Mouse (Mus musculus) limb, embryonic 14.5 days (tissue): ENCODE results near the gene Olfr769. TPM values are rescaled to one million over a fixed set of nuclear protein-coding genes. Genes with fewer than 3 reads are reported as not detected.

Experiments used
- ATAC-seq: fragments of 200-750 bp; cut with Nextera tagmentation; 2 replicates; pipeline ENCODE4 v1.8.0; 2017; ENCODE audit warnings: low read depth, moderate number of reproducible peaks, moderate TSS enrichment; ENCODE audit not compliant: low FRiP score
- DNase-seq: peaks from one replicate; pipeline ENCODE4 v3.0.0-alpha.2; 2015; ENCODE audit warnings: low spot score
- H3K27ac ChIP-seq: fragments of 300-500 bp; sonication (generic); replicated peaks from 2 replicates; pipeline ENCODE4 v1.5.1; 2014; ENCODE audit warnings: low read depth, mild to moderate bottlenecking, low read length, moderate library complexity, mixed read lengths
- H3K27me3 ChIP-seq: fragments of 300-500 bp; sonication (generic); 2 replicates; pipeline ENCODE4 v1.6.1; 2014; ENCODE audit warnings: low read length, mixed read lengths; ENCODE audit not compliant: control insufficient read depth, insufficient read depth
- H3K36me3 ChIP-seq: fragments of 300-500 bp; sonication (generic); 2 replicates; pipeline ENCODE4 v1.6.1; 2014; ENCODE audit warnings: mild to moderate bottlenecking, low read length, moderate library complexity, mixed read lengths; ENCODE audit not compliant: control insufficient read depth, insufficient read depth
- H3K4me1 ChIP-seq: fragments of 300-500 bp; sonication (generic); 2 replicates; pipeline ENCODE4 v1.6.1; 2014; ENCODE audit warnings: antibody characterized with exemption, low read length, mixed read lengths; ENCODE audit not compliant: control insufficient read depth, insufficient read depth
- H3K4me2 ChIP-seq: fragments of 300-500 bp; sonication (generic); replicated peaks from 2 replicates; pipeline ENCODE4 v1.6.1; 2014; ENCODE audit warnings: low read depth, mild to moderate bottlenecking, low read length, moderate library complexity; ENCODE audit not compliant: severe bottlenecking
- H3K4me3 ChIP-seq: fragments of 300-500 bp; sonication (generic); replicated peaks from 2 replicates; pipeline ENCODE4 v1.5.1; 2014; ENCODE audit warnings: low read length
- H3K9ac ChIP-seq: fragments of 300-500 bp; sonication (generic); 2 replicates; pipeline ENCODE4 v1.6.1; 2014; ENCODE audit warnings: mild to moderate bottlenecking, low read depth, low read length, moderate library complexity; ENCODE audit not compliant: severe bottlenecking
- H3K9me3 ChIP-seq: fragments of 300-500 bp; sonication (generic); 2 replicates; pipeline ENCODE4 v1.6.1; 2016; ENCODE audit warnings: low read length; ENCODE audit not compliant: control insufficient read depth
- POLR2A ChIP-seq: fragments of 200-500 bp; IDR thresholded peaks from 2 replicates; pipeline ENCODE4 v1.8.0; 2012; ENCODE audit warnings: inconsistent platforms, mild to moderate bottlenecking, moderate library complexity, borderline replicate concordance; ENCODE audit not compliant: insufficient read depth, insufficient read length; ENCODE audit errors: extremely low read depth
- WGBS: fragments of 180-500 bp; shearing (Covaris S2); extraction: QIAGEN DNeasy Blood & Tissue Kit; methylation state at CpG from one replicate; pipeline ENCODE4 v1.1.7; 2014; 5-methylcytosine and 5-hydroxymethylcytosine counted together
- polyA plus RNA-seq, 2 experiments: library from polyadenylated mRNA; depleted of rRNA in 1 of 2; stranded (reverse) in 1 of 2; unstranded in 1 of 2; fragments of >200 nt; fragmentation: Nextera tagmentation in 1 of 2; extraction: Ambion mirVana in 1 of 2; gene quantifications; 2 replicates each; pipeline versions ENCODE4 v1.2.1 to v1.2.3; 2012 to 2014

The Olfr769 gene
- polyA plus RNA-seq, 2 experiments, result not detected

- Histone ChIP-seq H3K4me3 (no peak within 1 kb of the TSS), H3K4me2 (no peak within 1 kb of the TSS), H3K4me1 (no peaks in the 10 kb centered on the region), H3K27ac (no peak within 1 kb of the TSS), H3K27me3 (no peaks in the 10 kb centered on the region), H3K9ac (no peak within 1 kb of the TSS), H3K36me3 (no peaks in the 10 kb centered on the region), H3K9me3 (no peaks in the 10 kb centered on the region)
- 80% methylated on average over 2 of the region's 2 CpGs for WGBS
- ATAC-seq, result no peak
- TF ChIP-seq POLR2A, result no peak
- no peak for DNase-seq
Measured at GRCm38 (mm10) chr10:129068877-129069276, 48.8 kb downstream of the Olfr769 start, which contains the start of gene Olfr766-ps1. Olfr766-ps1 (minus strand) TSS chr10:129068977.

Other genes with a start within 250 kb of the Olfr769 start
- 10.8 and 11.8 TPM in 2 replicates for gene Gdf11, start 226.1 kb downstream of the Olfr769 start, polyA plus RNA-seq (2012; rRNA removed)
- gene Gdf11, start 226.1 kb downstream of the Olfr769 start, polyA plus RNA-seq (2014; fragmentation: Nextera tagmentation; extraction: Ambion mirVana), result 6.3 and 9.2 TPM in 2 replicates
- 346 and 448 TPM in 2 replicates for gene Cd63, start 216.9 kb downstream of the Olfr769 start, polyA plus RNA-seq (2012; rRNA removed)
- 942 and 957 TPM in 2 replicates for gene Cd63, start 216.9 kb downstream of the Olfr769 start, polyA plus RNA-seq (2014; fragmentation: Nextera tagmentation; extraction: Ambion mirVana)
- 17.9 and 23.2 TPM in 2 replicates for gene Rdh5, start 195.0 kb downstream of the Olfr769 start, polyA plus RNA-seq (2012; rRNA removed)
- gene Rdh5, start 195.0 kb downstream of the Olfr769 start, polyA plus RNA-seq (2014; fragmentation: Nextera tagmentation; extraction: Ambion mirVana), result 11.8 and 12.5 TPM in 2 replicates
- 211 and 285 TPM in 2 replicates for gene Bloc1s1, start 193.8 kb downstream of the Olfr769 start, polyA plus RNA-seq (2012; rRNA removed)
- gene Bloc1s1, start 193.8 kb downstream of the Olfr769 start, polyA plus RNA-seq (2014; fragmentation: Nextera tagmentation; extraction: Ambion mirVana), result 242 and 262 TPM in 2 replicates
- 22.3 and 24.1 TPM in 2 replicates for gene Itga7, start 184.0 kb downstream of the Olfr769 start, polyA plus RNA-seq (2012; rRNA removed)
- gene Itga7, start 184.0 kb downstream of the Olfr769 start, polyA plus RNA-seq (2014; fragmentation: Nextera tagmentation; extraction: Ambion mirVana), result 7.0 and 11.5 TPM in 2 replicates
- gene Mettl7b, start 156.9 kb downstream of the Olfr769 start, polyA plus RNA-seq (2012; rRNA removed), result 0.24 and 0.38 TPM in 2 replicates
- 0.21 and 0.80 TPM in 2 replicates for gene Mettl7b, start 156.9 kb downstream of the Olfr769 start, polyA plus RNA-seq (2014; fragmentation: Nextera tagmentation; extraction: Ambion mirVana)
- gene Olfr9, start 128.4 kb downstream of the Olfr769 start, polyA plus RNA-seq (2012; rRNA removed), result not detected in 2 replicates
- gene Olfr9, start 128.4 kb downstream of the Olfr769 start, polyA plus RNA-seq (2014; fragmentation: Nextera tagmentation; extraction: Ambion mirVana), result not detected in 2 replicates
- not detected in 2 replicates for gene Olfr763, start 107.1 kb downstream of the Olfr769 start, polyA plus RNA-seq (2012; rRNA removed)
- not detected in 2 replicates for gene Olfr763, start 107.1 kb downstream of the Olfr769 start, polyA plus RNA-seq (2014; fragmentation: Nextera tagmentation; extraction: Ambion mirVana)
- gene Olfr764-ps1, start 78.0 kb downstream of the Olfr769 start, polyA plus RNA-seq (2012; rRNA removed), result 0.01 TPM in 1 of 2 replicates, not detected in the other
- gene Olfr764-ps1, start 78.0 kb downstream of the Olfr769 start, polyA plus RNA-seq (2014; fragmentation: Nextera tagmentation; extraction: Ambion mirVana), result not detected in 2 replicates
- gene Olfr765, start 67.9 kb downstream of the Olfr769 start, polyA plus RNA-seq (2012; rRNA removed), result not detected in 2 replicates
- gene Olfr765, start 67.9 kb downstream of the Olfr769 start, polyA plus RNA-seq (2014; fragmentation: Nextera tagmentation; extraction: Ambion mirVana), result not detected in 2 replicates
- gene Olfr766-ps1, start 48.9 kb downstream of the Olfr769 start, polyA plus RNA-seq (2012; rRNA removed), result 0.03 TPM in 1 of 2 replicates, not detected in the other
- gene Olfr766-ps1, start 48.9 kb downstream of the Olfr769 start, polyA plus RNA-seq (2014; fragmentation: Nextera tagmentation; extraction: Ambion mirVana), result not detected in 2 replicates
- 0.01 TPM in 1 of 2 replicates, not detected in the other for gene Olfr767, start 35.0 kb downstream of the Olfr769 start, polyA plus RNA-seq (2012; rRNA removed)
- not detected in 2 replicates for gene Olfr767, start 35.0 kb downstream of the Olfr769 start, polyA plus RNA-seq (2014; fragmentation: Nextera tagmentation; extraction: Ambion mirVana)
- not detected in 2 replicates for gene Olfr768, start 18.5 kb downstream of the Olfr769 start, polyA plus RNA-seq (2012; rRNA removed)
- 0.04 TPM in 1 of 2 replicates, not detected in the other for gene Olfr768, start 18.5 kb downstream of the Olfr769 start, polyA plus RNA-seq (2014; fragmentation: Nextera tagmentation; extraction: Ambion mirVana)
- gene Olfr770, start 21.1 kb upstream of the Olfr769 start, polyA plus RNA-seq (2012; rRNA removed), result not detected in 2 replicates
- gene Olfr770, start 21.1 kb upstream of the Olfr769 start, polyA plus RNA-seq (2014; fragmentation: Nextera tagmentation; extraction: Ambion mirVana), result not detected in 2 replicates
- not detected in 2 replicates for gene Olfr771, start 46.9 kb upstream of the Olfr769 start, polyA plus RNA-seq (2012; rRNA removed)
- gene Olfr771, start 46.9 kb upstream of the Olfr769 start, polyA plus RNA-seq (2014; fragmentation: Nextera tagmentation; extraction: Ambion mirVana), result not detected in 2 replicates
- not detected in 2 replicates for gene Olfr772, start 60.1 kb upstream of the Olfr769 start, polyA plus RNA-seq (2012; rRNA removed)
- gene Olfr772, start 60.1 kb upstream of the Olfr769 start, polyA plus RNA-seq (2014; fragmentation: Nextera tagmentation; extraction: Ambion mirVana), result not detected in 2 replicates
- gene Olfr773, start 69.6 kb upstream of the Olfr769 start, polyA plus RNA-seq (2012; rRNA removed), result not detected in 2 replicates
- gene Olfr773, start 69.6 kb upstream of the Olfr769 start, polyA plus RNA-seq (2014; fragmentation: Nextera tagmentation; extraction: Ambion mirVana), result not detected in 2 replicates
- not detected in 2 replicates for gene Olfr774, start 118.3 kb upstream of the Olfr769 start, polyA plus RNA-seq (2012; rRNA removed)
- not detected in 2 replicates for gene Olfr774, start 118.3 kb upstream of the Olfr769 start, polyA plus RNA-seq (2014; fragmentation: Nextera tagmentation; extraction: Ambion mirVana)
- gene Olfr775, start 130.6 kb upstream of the Olfr769 start, polyA plus RNA-seq (2012; rRNA removed), result not detected in 2 replicates
- not detected in 2 replicates for gene Olfr775, start 130.6 kb upstream of the Olfr769 start, polyA plus RNA-seq (2014; fragmentation: Nextera tagmentation; extraction: Ambion mirVana)
- not detected in 2 replicates for gene Olfr776, start 141.3 kb upstream of the Olfr769 start, polyA plus RNA-seq (2012; rRNA removed)
- not detected in 2 replicates for gene Olfr776, start 141.3 kb upstream of the Olfr769 start, polyA plus RNA-seq (2014; fragmentation: Nextera tagmentation; extraction: Ambion mirVana)
- not detected in 2 replicates for gene Olfr777, start 153.6 kb upstream of the Olfr769 start, polyA plus RNA-seq (2012; rRNA removed)
- gene Olfr777, start 153.6 kb upstream of the Olfr769 start, polyA plus RNA-seq (2014; fragmentation: Nextera tagmentation; extraction: Ambion mirVana), result not detected in 2 replicates
- not detected in 2 replicates for gene Olfr780, start 200.3 kb upstream of the Olfr769 start, polyA plus RNA-seq (2012; rRNA removed)
- not detected in 2 replicates for gene Olfr780, start 200.3 kb upstream of the Olfr769 start, polyA plus RNA-seq (2014; fragmentation: Nextera tagmentation; extraction: Ambion mirVana)
- not detected in 2 replicates for gene Olfr781, start 211.0 kb upstream of the Olfr769 start, polyA plus RNA-seq (2012; rRNA removed)
- gene Olfr781, start 211.0 kb upstream of the Olfr769 start, polyA plus RNA-seq (2014; fragmentation: Nextera tagmentation; extraction: Ambion mirVana), result not detected in 2 replicates
- not detected in 2 replicates for gene Olfr782, start 231.0 kb upstream of the Olfr769 start, polyA plus RNA-seq (2012; rRNA removed)
- gene Olfr782, start 231.0 kb upstream of the Olfr769 start, polyA plus RNA-seq (2014; fragmentation: Nextera tagmentation; extraction: Ambion mirVana), result not detected in 2 replicates